Mouse (Mus musculus) CH12.LX (cell line): Measurements from ENCODE around the gene Prmt3.

Experiments
- EP300 ChIP-seq: IDR thresholded peaks from 2 replicates; pipeline ENCODE4 v1.6.1; 2011; ENCODE audit warnings: low read length, improper control_type of control experiment
- IRF4 ChIP-seq: IDR thresholded peaks from 2 replicates; pipeline ENCODE4 v1.6.1; 2014; ENCODE audit warnings: low read depth, mild to moderate bottlenecking, inconsistent platforms, low read length, improper control_type of control experiment
- MEF2A ChIP-seq: IDR thresholded peaks from 2 replicates; pipeline ENCODE4 v1.6.1; 2014; ENCODE audit warnings: low read depth, mild to moderate bottlenecking, inconsistent platforms, low read length, improper control_type of control experiment, borderline replicate concordance
- NRF1 ChIP-seq: IDR thresholded peaks from 2 replicates; pipeline ENCODE4 v1.6.1; 2014; ENCODE audit warnings: low read depth, mild to moderate bottlenecking, inconsistent platforms, low read length, improper control_type of control experiment, moderate library complexity
- POLR2A ChIP-seq: IDR thresholded peaks from 2 replicates; pipeline ENCODE4 v1.6.1; 2011; ENCODE audit warnings: low read depth, mild to moderate bottlenecking, improper control_type of control experiment, low read length
- POLR2AphosphoS2 ChIP-seq: IDR thresholded peaks from 2 replicates; pipeline ENCODE4 v1.6.1; 2011; ENCODE audit warnings: low read depth, low read length, improper control_type of control experiment
- ZKSCAN1 ChIP-seq: IDR thresholded peaks from 2 replicates; pipeline ENCODE4 v1.6.1; 2012; ENCODE audit warnings: low read depth, inconsistent platforms, low read length, improper control_type of control experiment, borderline replicate concordance

- no peak for TF ChIP-seq POLR2A
- no peak for TF ChIP-seq EP300
- TF ChIP-seq MEF2A = no peak
- no peak for TF ChIP-seq ZKSCAN1
- no peak for TF ChIP-seq NRF1
- TF ChIP-seq POLR2AphosphoS2 = no peak
- no peak for TF ChIP-seq IRF4
Measured at GRCm38 (mm10) chr7:49857347-49857746, 79.2 kb downstream of the Prmt3 start.
